Mouse (Mus musculus) brain, embryonic 14.5 days (tissue): ENCODE measurements around the gene Dnase1l3.

Experiments
- CTCF ChIP-seq: fragments of 200-500 bp; IDR thresholded peaks from 2 replicates; pipeline ENCODE4 v1.5.1; 2012; ENCODE audit warnings: inconsistent platforms, mild to moderate bottlenecking, moderate library complexity, borderline replicate concordance; ENCODE audit not compliant: insufficient read depth, insufficient read length; ENCODE audit errors: extremely low read depth
- POLR2A ChIP-seq: fragments of 200-500 bp; IDR thresholded peaks from 2 replicates; pipeline ENCODE4 v1.6.1; 2012; ENCODE audit warnings: mild to moderate bottlenecking, inconsistent platforms, borderline replicate concordance; ENCODE audit not compliant: poor library complexity, insufficient read depth, insufficient read length, severe bottlenecking; ENCODE audit errors: extremely low read depth

- TF ChIP-seq POLR2A (no peak), CTCF (no peak)
These were observed 42.0 kb upstream of the Dnase1l3 start for GRCm38 (mm10) chr14:8036406-8036805.
